Mouse (Mus musculus) lung, postnatal 0 days (tissue): ENCODE measurements at regions not wholly inside any gene's neighbourhood (a gene's known extent, or its start where the extent isn't known, plus 50 kb on each side); places are given as distances from the start of the nearest gene placed in this dataset.

Experiments
- ATAC-seq: fragments of 200-750 bp; cut with Nextera tagmentation; 2 replicates; pipeline ENCODE4 v1.8.0; 2017; ENCODE audit warnings: moderate library complexity
- DNase-seq: peaks from one replicate; pipeline ENCODE4 v3.0.0-alpha.2; 2016; ENCODE audit warnings: low spot score
- H3K27ac ChIP-seq: fragments of 300-500 bp; sonication (generic); 2 replicates; pipeline ENCODE4 v1.5.1; 2014; ENCODE audit warnings: antibody characterized with exemption, mild to moderate bottlenecking, low read length, mixed read lengths
- H3K27me3 ChIP-seq: fragments of 300-500 bp; sonication (generic); replicated peaks from 2 replicates; pipeline ENCODE4 v1.6.1; 2014; ENCODE audit warnings: low read length, mixed read lengths; ENCODE audit not compliant: insufficient read depth
- H3K36me3 ChIP-seq: fragments of 300-500 bp; sonication (generic); 2 replicates; pipeline ENCODE4 v1.6.1; 2014; ENCODE audit warnings: low read length, mixed read lengths; ENCODE audit not compliant: insufficient read depth
- H3K4me1 ChIP-seq: fragments of 300-500 bp; sonication (generic); 2 replicates; pipeline ENCODE4 v1.6.1; 2014; ENCODE audit warnings: antibody characterized with exemption, low read depth, low read length, mixed read lengths; ENCODE audit not compliant: insufficient read depth
- H3K4me2 ChIP-seq: fragments of 300-500 bp; sonication (generic); replicated peaks from 2 replicates; pipeline ENCODE4 v1.6.1; 2014; ENCODE audit warnings: low read depth, mild to moderate bottlenecking, low read length, moderate library complexity, mixed read lengths
- H3K4me3 ChIP-seq: fragments of 300-500 bp; sonication (generic); 2 replicates; pipeline ENCODE4 v1.5.1; 2014; ENCODE audit warnings: low read depth, low read length
- H3K9ac ChIP-seq: fragments of 300-500 bp; sonication (generic); replicated peaks from 2 replicates; pipeline ENCODE4 v1.6.1; 2014; ENCODE audit warnings: low read depth, mild to moderate bottlenecking
- H3K9me3 ChIP-seq: fragments of 300-500 bp; sonication (generic); 2 replicates; pipeline ENCODE4 v1.6.1; 2016; ENCODE audit warnings: low read length, mixed read lengths
- CTCF ChIP-seq: IDR thresholded peaks from 2 replicates; pipeline ENCODE4 v1.5.1; 2016; ENCODE audit warnings: antibody characterized with exemption, mild to moderate bottlenecking
- EP300 ChIP-seq: IDR thresholded peaks from 2 replicates; pipeline ENCODE4 v1.6.1; 2016; ENCODE audit warnings: antibody characterized with exemption, mild to moderate bottlenecking, control low read depth
- WGBS: fragments of 180-500 bp; shearing (Covaris S2); extraction: QIAGEN DNeasy Blood & Tissue Kit; methylation state at CpG from one replicate; pipeline ENCODE4 v1.1.7; 2014; 5-methylcytosine and 5-hydroxymethylcytosine counted together

GRCm38 (mm10) chr16:86475145-86475544, 573.5 kb upstream of the Adamts5 start:
- H3K4me2 ChIP-seq = no peak overlapping the region
- 46% methylated on average over 1 of the region's 1 CpGs for WGBS
- H3K27ac ChIP-seq = no peak overlapping the region
- no peak overlapping the region for H3K9ac ChIP-seq
- H3K36me3 ChIP-seq = no peaks in the 10 kb centered on the region
- H3K27me3 ChIP-seq = no peaks in the 10 kb centered on the region
- no peaks in the 10 kb centered on the region for H3K9me3 ChIP-seq
- ATAC-seq (no peak), DNase-seq (no peak)
- no peak for TF ChIP-seq EP300
- no peak for TF ChIP-seq CTCF
- no peaks in the 10 kb centered on the region for H3K4me1 ChIP-seq
- H3K4me3 ChIP-seq = no peak overlapping the region

- H3K36me3 ChIP-seq = no peaks in the 10 kb centered on the region
- H3K4me3 ChIP-seq = no peak overlapping the region
- 61% methylated on average over 4 of the region's 4 CpGs for WGBS
- no peaks in the 10 kb centered on the region for H3K4me1 ChIP-seq
- no peak for DNase-seq
- no peak for TF ChIP-seq CTCF
- no peak for TF ChIP-seq EP300
- H3K27ac ChIP-seq = no peak overlapping the region
- H3K27me3 ChIP-seq = no peaks in the 10 kb centered on the region
- no peak overlapping the region for H3K4me2 ChIP-seq
- ATAC-seq = no peak
- no peaks in the 10 kb centered on the region for H3K9me3 ChIP-seq
- H3K9ac ChIP-seq = no peak overlapping the region
Measured at GRCm38 (mm10) chr16:86473059-86473740, 571.6 kb upstream of the Adamts5 start.

- ATAC-seq = no peak
- H3K4me2 ChIP-seq = no peak overlapping the region
- no peaks in the 10 kb centered on the region for H3K4me1 ChIP-seq
- no peak for DNase-seq
- no peak overlapping the region for H3K4me3 ChIP-seq
- 67% methylated on average over 9 of the region's 9 CpGs for WGBS
- H3K27ac ChIP-seq = no peak overlapping the region
- no peaks in the 10 kb centered on the region for H3K27me3 ChIP-seq
- H3K9ac ChIP-seq = no peak overlapping the region
- TF ChIP-seq CTCF = no peak
- no peak for TF ChIP-seq EP300
- H3K36me3 ChIP-seq = no peaks in the 10 kb centered on the region
- no peaks in the 10 kb centered on the region for H3K9me3 ChIP-seq
Measured at GRCm38 (mm10) chr16:86461073-86461472, 559.4 kb upstream of the Adamts5 start.

GRCm38 (mm10) chr16:86456649-86457048, 555.0 kb upstream of the Adamts5 start:
- TF ChIP-seq CTCF (no peak), EP300 (no peak)
- H3K4me2 ChIP-seq = no peak overlapping the region
- H3K9ac ChIP-seq = no peak overlapping the region
- H3K36me3 ChIP-seq = no peaks in the 10 kb centered on the region
- no peak overlapping the region for H3K4me3 ChIP-seq
- H3K27me3 ChIP-seq = no peaks in the 10 kb centered on the region
- ATAC-seq (no peak), DNase-seq (no peak)
- H3K9me3 ChIP-seq = no peaks in the 10 kb centered on the region
- H3K27ac ChIP-seq = no peak overlapping the region
- no peaks in the 10 kb centered on the region for H3K4me1 ChIP-seq
- 64% methylated on average over 3 of the region's 3 CpGs for WGBS

- Histone ChIP-seq H3K9me3 (no peaks in the 10 kb centered on the region), H3K36me3 (no peaks in the 10 kb centered on the region), H3K27me3 (no peaks in the 10 kb centered on the region), H3K4me2 (no peak overlapping the region), H3K9ac (no peak overlapping the region), H3K27ac (no peak overlapping the region), H3K4me3 (no peak overlapping the region), H3K4me1 (no peaks in the 10 kb centered on the region)
- ATAC-seq (no peak; the same call in 1 of the 2 replicates), DNase-seq (peak; percentile 32)
- TF ChIP-seq CTCF (no peak), EP300 (peak; percentile 85)
- WGBS = 50% methylated on average over 3 of the region's 3 CpGs
Measured at GRCm38 (mm10) chr16:86454810-86455209, 553.2 kb upstream of the Adamts5 start.

- ATAC-seq (no peak), DNase-seq (no peak)
- no peak overlapping the region for H3K4me3 ChIP-seq
- no peak overlapping the region for H3K4me2 ChIP-seq
- H3K9me3 ChIP-seq = no peaks in the 10 kb centered on the region
- H3K9ac ChIP-seq = no peak overlapping the region
- no peak overlapping the region for H3K27ac ChIP-seq
- no peaks in the 10 kb centered on the region for H3K36me3 ChIP-seq
- H3K4me1 ChIP-seq = no peaks in the 10 kb centered on the region
- no peak for TF ChIP-seq CTCF
- TF ChIP-seq EP300 = no peak
- H3K27me3 ChIP-seq = no peaks in the 10 kb centered on the region
Measured at GRCm38 (mm10) chr16:86454031-86454430, 552.4 kb upstream of the Adamts5 start.
